Mouse (Mus musculus): ENCODE data around the gene Smad5. TPM values are rescaled to one million over a fixed set of nuclear protein-coding genes. Genes with fewer than 3 reads are reported as not detected.

Smad5 gene
- total and polyA plus RNA-seq, 3 experiments = 4.3 to 7.4 (median 4.4) TPM

GRCm38 (mm10) chr13:56671206-56671605, 31.6 kb upstream of the Smad5 start:
- TF ChIP-seq JUN (IDR thresholded peaks at IDR 0.05; ENCODE audit: insufficient read depth, low read depth, low read length) (no peak), E2F4 (IDR thresholded peaks at IDR 0.05; ENCODE audit: insufficient replicate concordance, low read depth, low read length) (no peak), UBTF (IDR thresholded peaks at IDR 0.05; ENCODE audit: low read depth, low read length) (no peak), TBP (conservative IDR thresholded peaks at IDR 0.05; ENCODE audit: low read depth, low read length) (no peak), TCF12 (IDR thresholded peaks at IDR 0.05; ENCODE audit: low read depth, low read length) (no peak), KAT2A (IDR thresholded peaks at IDR 0.05; ENCODE audit: insufficient replicate concordance, low read length) (no peak), RCOR1 (conservative IDR thresholded peaks at IDR 0.05; ENCODE audit: low read depth, low read length) (no peak), GABPA (IDR thresholded peaks at IDR 0.05; ENCODE audit: insufficient replicate concordance, low read depth, low read length) (no peak), USF2 (conservative IDR thresholded peaks at IDR 0.05; ENCODE audit: low read depth, low read length) (no peak), RAD21 (IDR thresholded peaks at IDR 0.05; ENCODE audit: low read depth, low read length) (no peak)
- H3K79me2 ChIP-seq (replicated peaks; ENCODE audit: control insufficient read depth, extremely low read depth, insufficient read depth, poor library complexity, severe bottlenecking) = no peaks in the 10 kb centered on the region
- H3K27me3 ChIP-seq (replicated peaks) = peaks cover 70% of the 10 kb centered on the region
- in situ Hi-C loops (cut with MboI; ENCODE audit: low pct_ligation_motif_present, low pct_unique_long_range_greater_than_20kb, low sequenced_read_pairs) = no loop called here
- H3K27ac ChIP-seq (ENCODE audit: insufficient read depth, low read depth) = no peak overlapping the region
- dilution Hi-C loops (cut with MboI; ENCODE audit: extremely low pct_ligation_motif_present, extremely low pct_unique_long_range_greater_than_20kb, low sequenced_read_pairs) = no loop called here
- H3K9me3 ChIP-seq (replicated peaks; ENCODE audit: low read length) = no peaks in the 10 kb centered on the region
- no peaks in the 10 kb centered on the region for H3K36me3 ChIP-seq (replicated peaks in 1 of 2; ENCODE audit: control insufficient read depth in 1 of 2, insufficient read depth in 1 of 2, low read length in 1 of 2)
- H3K4me1 ChIP-seq (ENCODE audit: control insufficient read depth in 1 of 2, insufficient read depth in 2 of 2) = no peaks in the 10 kb centered on the region
- no peak overlapping the region for H3K9ac ChIP-seq (ENCODE audit: insufficient read depth, low read depth)
- no peak overlapping the region for H3K4me3 ChIP-seq (replicated peaks in 1 of 3; ENCODE audit: low read depth in 2 of 3, low read length in 2 of 3, poor library complexity in 1 of 3)
- no peak overlapping the region for H3K4me2 ChIP-seq (ENCODE audit: insufficient read depth, low read depth, poor library complexity, severe bottlenecking)
- DNase-seq (ENCODE audit: extremely low read depth) = no peak

GRCm38 (mm10) chr13:56677731-56678130, 25.1 kb upstream of the Smad5 start:
- no peak overlapping the region for H3K4me2 ChIP-seq (ENCODE audit: insufficient read depth, low read depth, poor library complexity, severe bottlenecking)
- dilution Hi-C loops (cut with MboI; ENCODE audit: extremely low pct_ligation_motif_present, extremely low pct_unique_long_range_greater_than_20kb, low sequenced_read_pairs) (no loop called here), in situ Hi-C loops (cut with MboI; ENCODE audit: low pct_ligation_motif_present, low pct_unique_long_range_greater_than_20kb, low sequenced_read_pairs) (loop anchor here (25.0 kb wide), 1 partner anchor 390 kb away; the partner anchor contains the start of gene Cxcl14)
- TF ChIP-seq NELFE (IDR thresholded peaks at IDR 0.05; ENCODE audit: low read depth, low read length) (no peak), SMC3 (IDR thresholded peaks at IDR 0.05; ENCODE audit: low read depth, low read length) (no peak), POLR2A (IDR thresholded peaks at IDR 0.05; ENCODE audit: low read depth, low read length) (no peak), CHD1 (IDR thresholded peaks at IDR 0.05; ENCODE audit: low read depth, low read length) (no peak), MXI1 (IDR thresholded peaks at IDR 0.05; ENCODE audit: low read depth, low read length) (no peak), BHLHE40 (IDR thresholded peaks at IDR 0.05; ENCODE audit: low read depth, low read length) (no peak), SIN3A (IDR thresholded peaks at IDR 0.05; ENCODE audit: low read length) (no peak), CTCF (conservative IDR thresholded peaks at IDR 0.05 in 1 of 2, IDR thresholded peaks at IDR 0.05 in 1 of 2; ENCODE audit: low read depth in 2 of 2, low read length in 2 of 2) (no peak), ELF1 (IDR thresholded peaks at IDR 0.05; ENCODE audit: low read depth, low read length) (no peak), JUND (conservative IDR thresholded peaks at IDR 0.05; ENCODE audit: low read depth, low read length) (no peak), MAFK (IDR thresholded peaks at IDR 0.05; ENCODE audit: insufficient replicate concordance, low read length) (no peak), GABPA (IDR thresholded peaks at IDR 0.05; ENCODE audit: insufficient replicate concordance, low read depth, low read length) (no peak), HCFC1 (IDR thresholded peaks at IDR 0.05; ENCODE audit: low read depth, low read length) (no peak), EP300 (IDR thresholded peaks at IDR 0.05; ENCODE audit: low read length) (no peak), TCF12 (IDR thresholded peaks at IDR 0.05; ENCODE audit: low read depth, low read length) (no peak), USF1 (IDR thresholded peaks at IDR 0.05; ENCODE audit: low read depth, low read length) (no peak), RAD21 (IDR thresholded peaks at IDR 0.05; ENCODE audit: low read depth, low read length) (no peak)
- H3K9ac ChIP-seq (ENCODE audit: insufficient read depth, low read depth) = no peak overlapping the region
- no peaks in the 10 kb centered on the region for H3K36me3 ChIP-seq (replicated peaks in 1 of 2; ENCODE audit: control insufficient read depth in 1 of 2, insufficient read depth in 1 of 2, low read length in 1 of 2)
- DNase-seq (ENCODE audit: extremely low read depth) = no peak
- H3K4me3 ChIP-seq (replicated peaks in 1 of 3; ENCODE audit: low read depth in 2 of 3, low read length in 2 of 3, poor library complexity in 1 of 3) = no peak overlapping the region
- no peak overlapping the region for H3K27ac ChIP-seq (ENCODE audit: insufficient read depth, low read depth)
- no peaks in the 10 kb centered on the region for H3K79me2 ChIP-seq (replicated peaks; ENCODE audit: control insufficient read depth, extremely low read depth, insufficient read depth, poor library complexity, severe bottlenecking)
- H3K9me3 ChIP-seq (replicated peaks; ENCODE audit: low read length) = no peaks in the 10 kb centered on the region
- H3K27me3 ChIP-seq (replicated peaks) = peaks cover 92% of the 10 kb centered on the region
- H3K4me1 ChIP-seq (ENCODE audit: control insufficient read depth in 1 of 2, insufficient read depth in 2 of 2) = no peaks in the 10 kb centered on the region
